Mouse (Mus musculus): ENCODE results near the gene Ap3b1.
A peak's percentile ranks its signal among the peaks of the same experiment; 100 is the strongest.

Gene Ap3b1

GRCm38 (mm10) chr13:94542061-94542460, 183.3 kb downstream of the Ap3b1 start:
- no peak for DNase-seq

GRCm38 (mm10) chr13:94544211-94544610, 185.5 kb downstream of the Ap3b1 start:
- no peak for DNase-seq

- no peak for DNase-seq
Observed at GRCm38 (mm10) chr13:94545739-94546138, 187.0 kb downstream of the Ap3b1 start.

- DNase-seq, result no peak
Observed at GRCm38 (mm10) chr13:94546246-94546645, 187.5 kb downstream of the Ap3b1 start.

DNA sequence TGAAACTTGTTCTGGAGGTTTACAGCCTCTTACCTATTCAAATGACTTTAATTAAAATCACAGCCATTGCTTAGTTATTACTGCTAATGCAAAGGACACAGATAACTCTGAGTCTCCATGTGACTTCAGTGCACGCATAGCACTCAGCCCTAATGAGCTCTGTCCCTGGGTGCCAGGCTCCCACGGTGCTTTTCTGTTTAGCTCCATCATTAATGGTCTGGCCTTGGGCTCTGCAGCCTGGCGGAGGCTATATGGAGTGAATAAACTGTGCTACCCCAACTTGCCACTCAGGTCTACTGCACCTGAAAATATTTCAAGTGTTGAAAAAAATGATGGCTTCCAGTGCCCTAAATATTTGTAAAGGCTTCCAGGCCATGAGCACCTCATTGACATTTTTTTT, 190.8 kb downstream of the Ap3b1 start:
- no peak for DNase-seq

- no peak for DNase-seq
Observed at GRCm38 (mm10) chr13:94550037-94550436, 191.3 kb downstream of the Ap3b1 start.

DNA sequence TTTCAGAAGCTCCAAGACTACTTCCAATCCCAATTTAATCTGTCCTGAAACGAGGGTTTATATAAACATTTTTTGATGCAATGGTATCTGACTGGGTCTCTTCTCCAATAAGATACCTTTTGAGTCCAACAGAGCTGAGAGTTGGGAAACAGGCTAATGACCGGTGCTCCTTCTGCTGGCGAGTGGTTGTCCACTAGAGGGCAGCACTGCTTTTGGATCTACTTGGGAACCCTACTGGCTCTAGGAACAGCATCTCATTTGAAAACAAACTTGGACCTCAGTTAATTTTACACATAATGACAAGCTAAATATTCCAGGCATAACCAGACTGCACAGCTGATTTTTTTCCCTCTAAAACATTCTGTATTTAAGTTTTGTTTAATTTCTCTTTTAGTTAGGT, 201.3 kb downstream of the Ap3b1 start:
- DNase-seq, result peak; percentile 75 to 82

- no peak for DNase-seq
Observed at GRCm38 (mm10) chr13:94560878-94561277, 202.1 kb downstream of the Ap3b1 start.

- no peak for DNase-seq
Observed at GRCm38 (mm10) chr13:94562652-94563339, 204.0 kb downstream of the Ap3b1 start.

DNA sequence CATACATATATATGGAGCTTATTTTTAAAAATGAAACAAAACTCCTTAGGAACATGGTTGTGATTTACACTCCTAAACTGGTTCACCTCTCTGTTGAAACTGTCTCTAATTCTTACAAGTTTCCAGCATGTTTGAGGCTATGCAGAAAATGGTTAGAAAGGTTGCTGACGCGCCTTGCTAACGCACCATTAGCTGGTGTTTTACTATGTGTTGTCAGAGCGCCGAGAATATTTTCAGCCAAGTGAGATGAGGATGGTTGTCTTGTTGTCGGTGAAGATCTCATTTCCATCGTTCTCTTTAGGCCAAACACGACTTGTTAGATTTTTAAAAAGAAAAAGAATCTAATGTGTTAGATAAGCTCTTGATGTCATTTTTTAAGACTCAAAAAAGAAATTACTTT, 205.1 kb downstream of the Ap3b1 start:
- no peak for DNase-seq

- no peak for DNase-seq
Observed at GRCm38 (mm10) chr13:94564351-94564994, 205.7 kb downstream of the Ap3b1 start.

GRCm38 (mm10) chr13:94565176-94565575, 206.4 kb downstream of the Ap3b1 start:
- no peak for DNase-seq

DNA sequence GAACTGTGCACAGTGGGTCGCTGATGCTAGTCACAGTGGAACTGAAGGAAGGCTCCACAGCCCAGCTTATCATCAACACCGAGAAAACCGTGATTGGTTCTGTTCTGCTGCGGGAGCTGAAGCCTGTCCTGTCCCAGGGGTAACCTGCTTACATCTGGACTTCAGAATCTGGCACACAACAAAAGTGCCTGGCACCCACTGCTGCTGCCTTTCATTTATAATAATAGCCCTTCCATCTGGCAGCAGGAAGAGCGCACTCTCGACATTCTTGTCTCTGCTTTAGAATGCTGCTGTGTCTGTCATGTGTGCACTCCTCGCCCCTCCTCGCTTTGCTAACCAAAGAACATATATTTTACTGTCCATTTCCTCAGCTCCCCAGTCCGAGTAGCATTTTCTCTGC, 206.9 kb downstream of the Ap3b1 start:
- no peak for DNase-seq

DNA sequence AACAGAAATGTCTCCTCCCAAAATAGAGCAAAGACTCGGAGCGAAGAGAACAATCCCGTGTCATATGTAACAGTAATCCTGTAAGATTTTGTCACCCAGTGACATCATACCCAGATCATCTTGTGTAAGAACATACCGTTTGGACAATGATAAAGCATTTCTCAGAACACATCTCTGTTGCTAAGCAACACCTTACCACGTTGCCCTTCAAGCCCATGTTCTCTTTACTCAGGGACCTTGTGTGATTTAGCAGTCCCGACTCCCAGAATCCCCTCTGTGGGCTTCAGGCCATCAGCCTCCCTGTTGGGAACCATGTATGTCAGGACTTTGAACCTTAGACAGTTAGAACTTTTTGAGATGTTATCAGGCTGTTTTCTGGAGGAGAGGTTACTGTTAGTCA, 209.0 kb downstream of the Ap3b1 start:
- no peak for DNase-seq

DNA sequence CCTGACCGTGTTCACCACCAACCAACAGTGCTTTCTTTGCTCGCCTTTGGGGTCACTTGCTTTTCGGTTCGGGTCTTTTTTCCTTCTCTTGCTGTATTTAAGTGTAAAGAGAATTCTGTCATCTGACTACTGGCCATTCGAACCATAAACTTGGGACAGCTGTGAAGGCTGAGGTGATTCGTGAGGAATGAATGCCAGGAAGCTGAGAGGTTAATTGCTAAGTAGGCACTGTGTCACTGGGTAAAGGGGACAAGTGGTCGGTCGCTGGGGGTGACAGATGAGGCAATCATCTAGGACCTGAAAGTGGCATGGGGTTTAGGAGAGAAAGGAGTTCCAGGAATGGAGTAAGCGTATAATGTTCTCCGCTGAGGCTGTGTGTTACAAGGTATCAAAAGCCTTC, 212.2 kb downstream of the Ap3b1 start:
- no peak for DNase-seq

DNA sequence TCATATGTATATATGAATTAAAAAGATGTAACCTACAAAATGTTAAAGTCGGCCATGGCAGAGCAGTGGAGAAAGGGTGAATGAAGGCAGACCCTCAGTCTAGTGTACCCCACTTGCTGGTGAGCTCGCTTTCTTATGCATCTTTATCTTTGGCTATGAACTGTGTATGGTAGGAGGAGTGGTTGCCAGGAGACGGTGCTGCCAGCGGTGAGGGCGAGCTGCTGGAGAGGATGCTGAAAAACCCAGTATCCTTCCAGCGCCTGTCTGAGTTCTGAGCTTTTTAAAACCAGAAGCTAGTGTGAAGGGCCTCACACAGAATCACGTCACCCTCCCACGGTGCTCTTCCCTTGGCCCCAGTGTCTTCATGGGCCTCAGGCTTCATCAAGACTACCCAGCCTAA, 214.6 kb downstream of the Ap3b1 start:
- no peak for DNase-seq

GRCm38 (mm10) chr13:94573833-94574232, 215.1 kb downstream of the Ap3b1 start:
- no peak for DNase-seq

DNA sequence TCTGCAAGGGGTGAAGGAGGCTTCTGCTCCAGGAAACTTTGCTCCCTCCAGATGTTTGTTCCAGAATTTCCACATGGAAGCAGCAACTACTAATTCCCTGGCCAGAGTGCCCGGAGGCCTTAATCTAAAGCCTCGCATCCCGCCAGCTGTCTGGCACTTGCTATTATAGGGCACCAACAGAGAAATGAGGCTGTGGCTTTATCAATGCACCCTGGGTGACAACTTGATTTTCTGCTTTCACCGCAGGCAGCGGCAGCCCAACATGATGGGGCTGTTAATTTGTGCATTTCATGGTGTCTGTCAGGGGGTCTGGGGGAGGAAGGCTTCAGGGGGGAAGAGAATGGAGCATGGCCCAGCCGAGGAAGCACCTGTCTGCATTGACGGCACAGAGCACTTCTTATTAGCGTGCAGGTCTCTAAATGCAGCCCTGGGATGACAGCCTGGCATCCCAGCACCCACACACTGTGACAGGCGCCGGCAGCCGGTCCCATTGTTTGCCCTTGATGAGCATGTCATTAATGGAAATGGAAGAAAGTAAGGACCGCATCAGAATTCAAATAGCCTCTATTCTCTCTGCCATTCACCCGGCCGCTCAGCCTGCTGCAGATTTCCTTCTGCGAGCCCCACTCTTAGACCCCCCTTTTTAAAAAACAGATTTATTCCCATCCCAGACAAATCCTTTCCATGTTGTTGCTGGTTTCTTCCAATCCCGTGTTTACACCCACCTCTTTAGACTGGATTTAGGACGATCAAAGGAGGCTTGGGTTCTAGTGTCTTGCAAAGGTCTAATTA, 217.0 kb downstream of the Ap3b1 start:
- DNase-seq, result no peak

DNA sequence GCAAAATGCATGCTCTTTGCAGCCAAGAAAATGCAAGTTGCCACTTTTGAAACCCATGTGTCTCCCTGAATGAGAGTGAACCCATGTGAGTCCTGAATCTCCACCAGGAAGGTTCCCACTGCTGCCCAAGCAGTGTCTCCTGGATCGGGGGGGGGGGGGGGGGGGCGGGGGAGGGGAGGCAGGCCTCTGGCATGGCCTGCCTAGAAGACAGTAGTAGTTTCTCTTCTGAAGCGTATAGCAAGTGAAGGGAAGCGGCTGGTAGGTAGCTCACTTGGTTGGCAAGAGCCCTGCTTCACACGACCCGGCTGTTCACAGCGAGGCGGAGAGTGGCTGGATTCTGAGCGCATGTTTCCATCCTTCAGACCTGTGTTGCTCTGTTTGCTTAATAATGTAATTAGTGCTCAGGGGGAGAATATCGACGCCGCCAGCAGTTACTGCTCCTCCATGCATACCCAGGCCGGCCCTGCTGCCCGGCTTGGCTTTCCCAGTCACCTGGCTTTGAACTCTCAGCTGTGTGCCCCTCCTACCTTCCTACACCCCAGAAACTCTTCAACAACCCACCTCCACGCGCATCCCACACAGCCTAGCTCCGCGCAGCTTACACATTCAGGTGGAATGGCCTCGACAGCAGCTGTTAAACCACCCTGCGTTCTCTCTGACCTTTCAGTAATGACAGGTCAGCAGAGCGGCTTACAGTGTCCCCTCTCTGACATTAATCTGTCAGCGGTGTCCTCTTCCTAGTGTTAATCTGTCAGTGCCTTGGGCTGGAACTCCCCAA, 217.8 kb downstream of the Ap3b1 start:
- no peak for DNase-seq

DNA sequence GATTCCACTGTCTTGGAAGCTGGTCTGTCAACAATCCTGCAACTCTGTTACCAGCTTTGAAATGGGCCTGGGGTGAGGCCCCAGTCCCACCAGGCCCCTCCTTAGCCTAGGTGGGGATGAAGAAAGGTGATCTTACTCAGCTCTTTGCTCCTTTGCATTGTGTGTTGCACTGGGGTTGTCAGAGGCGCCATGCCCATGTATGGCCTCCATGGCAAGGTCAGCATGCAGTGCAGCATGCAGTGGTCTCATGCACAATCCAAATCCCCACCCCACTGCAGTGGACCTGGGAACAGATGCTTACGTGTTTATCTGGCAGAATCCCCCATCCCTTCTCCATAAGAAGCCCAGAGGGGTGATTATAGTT, 218.4 kb downstream of the Ap3b1 start:
- no peak for DNase-seq

DNA sequence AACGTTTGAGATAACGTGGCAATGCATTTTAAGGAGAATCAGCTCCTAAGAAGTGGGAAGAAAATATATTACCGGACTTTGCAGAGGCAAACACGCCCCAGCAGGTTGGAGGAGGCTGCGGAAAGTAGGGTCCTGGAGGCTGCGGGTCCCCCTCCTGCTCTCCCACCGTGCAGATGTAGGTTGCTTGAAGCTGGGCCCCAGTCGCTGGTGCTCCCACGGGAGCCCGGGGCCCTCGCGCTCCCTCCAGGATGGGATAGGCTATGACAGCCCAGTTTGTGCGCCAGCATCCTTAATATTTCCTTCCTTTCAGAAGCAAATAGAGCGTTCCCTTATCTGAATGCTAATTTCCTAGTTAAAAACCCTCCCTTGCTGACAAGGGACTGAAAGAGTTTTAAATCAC, 236.5 kb downstream of the Ap3b1 start:
- no peak for DNase-seq

GRCm38 (mm10) chr13:94595701-94596361, 237.1 kb downstream of the Ap3b1 start:
- DNase-seq, result no peak

All from cerebellum, postnatal 36 days (tissue).